Mouse (Mus musculus) spleen, postnatal 36 days (tissue): Measurements from ENCODE around the gene Gna11.

Experiments used
- DNase-seq, 2 experiments: peaks; one replicate each; pipeline ENCODE4 v3.0.0; 2022; ENCODE audit warnings: low spot score in 2 of 2, mixed read lengths in 1 of 2

Gna11 gene

DNA sequence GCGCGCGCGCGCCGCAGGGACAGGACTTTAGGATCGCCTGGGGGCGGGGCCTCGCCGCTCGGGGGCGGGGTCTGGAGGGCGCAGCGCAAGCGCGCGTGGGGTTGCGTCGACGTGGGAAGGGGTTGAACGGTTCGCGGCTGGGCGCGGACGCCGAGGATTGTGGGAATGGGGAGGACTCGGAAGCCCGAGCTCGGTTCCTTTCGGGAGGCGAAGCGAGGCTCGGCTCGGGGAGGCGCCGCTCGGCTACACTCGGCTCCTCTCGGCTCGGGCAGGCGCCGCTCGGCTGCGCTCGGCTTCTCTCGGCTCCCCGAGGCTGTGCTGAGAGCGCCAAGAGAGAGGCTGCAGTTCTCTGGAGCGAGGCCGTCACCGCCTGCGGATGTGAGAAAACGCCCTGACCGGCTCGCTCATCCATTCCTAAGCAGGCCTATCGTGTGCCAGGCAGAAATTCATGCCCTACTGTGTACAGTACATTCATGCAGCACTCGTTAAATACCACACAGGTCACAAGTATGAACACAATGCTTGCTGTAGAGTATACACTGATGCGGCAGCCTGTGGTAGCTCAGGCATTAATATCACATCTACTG lies at the start of gene Gna11:
Gna11 (minus strand) TSS at position 30 of the 587 bp plus-strand sequence.
- DNase-seq = peak; percentile 99 to 100

GRCm38 (mm10) chr10:81593935-81594334 lies 48.9 kb upstream of the Gna11 start:
- no peak for DNase-seq

- DNase-seq = no peak
These were observed 48.2 kb upstream of the Gna11 start for GRCm38 (mm10) chr10:81593223-81593622.

DNA sequence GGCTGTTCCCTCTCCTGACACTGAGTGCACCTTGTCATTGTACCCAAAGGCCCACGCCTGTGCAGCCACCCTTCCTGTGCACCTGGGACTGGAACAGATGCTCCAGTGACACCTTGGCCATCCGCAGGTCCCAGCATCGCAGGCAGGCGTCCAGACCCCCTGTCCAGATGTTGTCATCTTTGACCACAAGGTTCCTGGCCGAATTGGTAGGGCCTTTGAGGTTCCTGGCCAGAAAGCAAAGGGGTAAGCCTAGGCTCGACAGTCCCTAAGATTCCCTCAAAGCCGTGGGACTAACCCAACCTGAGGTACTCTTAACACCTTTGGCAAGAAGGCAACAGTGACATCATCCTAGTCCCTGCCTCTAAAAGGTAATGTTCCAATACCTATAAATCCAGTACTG lies 47.6 kb upstream of the Gna11 start:
- no peak for DNase-seq

DNA sequence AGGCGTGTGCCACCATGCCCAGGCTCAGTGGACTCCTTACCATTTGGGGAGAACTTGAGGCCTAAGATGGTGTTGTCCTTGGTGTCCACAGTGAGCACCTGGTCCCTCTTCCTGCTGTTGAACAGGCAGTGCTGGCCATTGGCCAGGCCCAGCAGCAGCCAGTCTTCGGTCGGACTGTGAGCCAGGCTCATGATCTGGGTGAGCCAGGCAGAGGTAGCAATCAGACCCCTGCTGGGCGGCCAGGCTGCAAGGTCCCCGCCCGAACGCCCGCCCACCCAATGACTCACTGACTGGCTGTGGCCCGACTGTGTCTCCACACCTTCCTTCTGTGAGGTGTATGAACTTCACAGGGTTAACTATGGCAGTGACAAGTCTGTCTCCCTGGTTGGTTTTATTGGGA lies 46.9 kb upstream of the Gna11 start:
- no peak for DNase-seq

DNA sequence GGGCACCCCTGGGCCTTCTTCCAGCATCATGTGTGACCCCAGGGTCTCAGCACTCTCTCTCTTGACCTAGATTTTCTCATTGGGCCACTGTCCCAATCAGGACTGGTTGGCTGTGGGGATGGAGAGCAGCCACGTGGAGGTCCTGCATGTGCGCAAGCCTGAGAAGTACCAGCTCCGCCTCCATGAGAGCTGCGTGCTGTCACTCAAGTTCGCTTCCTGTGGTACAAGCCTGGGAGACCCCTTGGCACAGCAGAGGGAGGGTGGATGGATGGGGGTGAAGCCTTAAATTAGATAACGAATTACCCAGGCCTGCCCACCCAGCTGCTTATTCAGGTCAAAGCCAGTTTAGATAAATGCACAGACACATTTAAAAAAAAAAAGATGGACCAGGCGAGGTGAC lies 43.7 kb upstream of the Gna11 start:
- no peak for DNase-seq

- no peak for DNase-seq
These were observed 38.4 kb upstream of the Gna11 start for GRCm38 (mm10) chr10:81583347-81583746.

- DNase-seq = peak in 1 of 2 experiments; percentile 41
These were observed 35.6 kb upstream of the Gna11 start for GRCm38 (mm10) chr10:81580441-81581070.

- no peak for DNase-seq
These were observed 35.0 kb upstream of the Gna11 start for GRCm38 (mm10) chr10:81579967-81580366.

DNA sequence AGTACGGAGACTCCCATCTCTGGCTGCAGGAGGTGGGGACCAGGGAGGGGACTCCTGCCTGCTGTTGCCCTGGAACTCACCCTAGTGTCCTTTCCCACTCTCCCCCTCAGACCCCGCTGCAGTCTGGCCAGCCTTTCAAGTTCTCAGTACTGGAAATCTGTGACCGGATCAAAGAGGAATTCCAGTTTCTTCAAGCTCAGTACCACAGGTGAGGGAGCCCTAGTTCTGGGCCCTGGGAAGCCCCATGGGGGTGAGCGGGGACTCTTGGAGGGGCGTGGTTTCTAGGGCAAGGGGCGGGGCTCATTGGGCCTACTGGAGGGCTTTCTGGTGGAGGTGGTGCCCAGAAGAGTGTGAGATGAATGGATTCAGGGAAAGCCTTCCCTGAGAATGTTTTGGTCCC lies 30.7 kb upstream of the Gna11 start:
- DNase-seq = peak in 1 of 2 experiments; percentile 46

DNA sequence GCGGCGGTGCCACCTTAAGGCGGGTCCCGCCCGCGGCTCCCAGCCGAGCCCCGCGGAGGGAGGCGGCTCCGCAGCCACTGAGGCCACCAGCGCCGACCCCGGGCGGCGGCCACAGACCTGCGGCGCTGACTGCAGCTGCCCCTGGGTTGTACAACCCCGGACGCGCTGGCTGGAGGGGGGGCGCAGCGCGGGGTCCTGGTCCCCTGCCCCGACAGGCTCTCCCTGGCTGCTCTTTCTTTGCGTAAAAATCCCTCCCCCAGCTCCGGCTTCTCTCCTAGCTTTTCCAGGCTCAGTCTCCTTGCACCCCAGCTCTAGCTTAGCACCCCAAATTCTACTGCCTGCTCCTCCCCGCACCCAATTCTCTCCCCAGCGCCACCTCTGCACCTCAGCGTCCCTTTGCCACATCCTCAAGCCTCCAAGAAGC lies 30.2 kb upstream of the Gna11 start:
- no peak for DNase-seq

DNA sequence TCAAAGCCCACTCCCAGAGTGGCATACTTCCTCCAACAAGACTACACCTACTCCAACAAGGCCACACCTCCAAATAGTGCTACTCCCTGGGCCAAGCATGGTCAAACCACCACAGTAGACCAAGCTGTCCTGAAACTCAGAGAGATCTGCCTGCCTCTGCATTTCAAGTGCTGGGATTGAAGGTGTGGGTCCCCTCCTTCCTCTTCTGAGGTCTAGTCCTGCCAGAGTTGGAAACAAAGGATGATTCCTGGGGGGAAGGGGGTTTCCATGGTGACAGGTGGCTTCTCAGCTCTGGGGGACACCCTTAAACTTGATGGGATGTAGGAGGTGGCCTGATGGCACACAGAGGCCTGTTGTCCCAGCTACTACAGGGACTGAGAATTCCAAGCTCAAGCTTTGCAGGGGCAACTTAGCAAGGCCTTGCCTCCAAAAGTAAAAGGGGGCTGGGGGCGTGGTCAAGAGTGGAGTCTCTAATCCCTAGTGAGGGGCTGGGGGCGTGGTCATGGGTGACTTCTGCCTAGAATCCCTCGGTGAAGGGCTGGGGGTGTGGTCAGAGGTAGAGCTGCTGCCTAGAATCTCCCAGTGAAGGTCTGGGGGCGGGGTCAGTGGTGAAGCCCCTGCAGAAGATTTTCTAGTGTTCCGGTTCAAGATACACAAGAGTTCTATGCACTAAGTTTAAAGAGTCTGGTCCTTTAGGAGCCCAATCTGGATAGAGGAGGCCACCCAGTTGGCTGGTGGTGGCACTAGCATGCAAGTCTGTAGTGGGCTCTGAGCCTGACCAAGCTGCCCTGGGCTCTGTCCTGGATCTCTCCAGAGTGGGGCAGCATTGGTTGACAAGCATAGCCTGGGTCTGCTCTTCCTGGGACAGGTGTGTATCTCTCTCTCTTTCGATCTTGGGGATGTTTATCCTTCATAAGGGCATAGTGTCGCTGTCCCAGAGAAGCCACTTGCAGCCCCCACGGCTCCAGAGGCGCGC lies 29.4 kb upstream of the Gna11 start, which contains the start of gene Tle2:
Tle2 (plus strand) TSS at position 481 of the 976 bp plus-strand sequence.
- DNase-seq = no peak

GRCm38 (mm10) chr10:81572975-81573374 lies 28.0 kb upstream of the Gna11 start:
- no peak for DNase-seq

- DNase-seq = no peak
These were observed 27.2 kb upstream of the Gna11 start for GRCm38 (mm10) chr10:81572133-81572671.

DNA sequence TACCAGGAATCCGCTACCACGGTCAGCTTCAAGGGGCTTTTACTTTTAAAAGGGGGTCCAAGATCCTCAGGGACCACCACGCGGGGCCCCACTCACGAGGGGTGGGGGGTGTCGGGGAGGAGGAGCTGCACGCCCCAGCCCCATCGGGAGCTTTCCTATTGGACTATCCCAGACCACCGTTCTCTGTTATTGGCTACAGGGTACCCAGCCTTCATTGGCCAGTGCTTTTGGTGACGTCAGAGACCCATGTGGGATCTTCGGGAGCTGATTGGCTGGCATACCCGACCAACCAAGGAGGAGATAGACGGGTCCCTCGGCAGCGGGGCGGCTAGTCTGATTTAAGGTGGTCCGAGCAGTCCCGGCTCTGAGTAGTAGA lies 26.5 kb upstream of the Gna11 start:
- DNase-seq = peak; percentile 96 to 97

DNA sequence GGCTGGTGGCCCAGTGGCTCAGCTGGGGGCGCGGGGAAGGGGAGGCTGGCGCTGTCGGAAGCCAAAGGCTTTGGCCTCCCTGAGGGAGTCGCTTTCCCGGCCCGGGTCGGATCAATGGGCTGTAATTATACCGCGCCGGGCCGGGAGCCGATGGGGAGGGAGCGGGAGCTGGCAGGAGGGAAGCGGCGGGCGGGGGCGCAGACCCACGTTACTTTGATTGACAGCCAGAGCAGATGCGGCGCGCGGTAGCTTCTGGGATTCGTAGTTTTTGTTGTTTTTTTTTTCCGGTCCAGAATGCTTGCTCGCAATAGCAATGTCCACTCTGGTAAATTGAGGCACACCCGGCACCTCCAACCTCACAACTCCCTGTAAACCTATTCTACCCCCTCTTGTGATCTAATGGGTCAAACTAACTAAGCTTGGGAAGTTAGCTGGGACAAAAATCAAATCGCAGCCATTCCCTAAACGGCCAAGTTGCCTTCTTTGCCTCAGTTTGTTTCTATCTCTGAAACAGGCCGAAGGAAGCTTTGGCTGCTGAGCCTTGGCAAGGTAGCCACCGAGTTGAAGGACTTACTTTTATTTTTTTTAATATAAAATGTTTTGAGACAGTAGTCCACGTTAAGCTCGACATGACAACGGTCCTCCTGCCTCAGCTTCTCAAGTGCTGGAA lies 26.0 kb upstream of the Gna11 start:
- DNase-seq = peak; percentile 80 to 81

DNA sequence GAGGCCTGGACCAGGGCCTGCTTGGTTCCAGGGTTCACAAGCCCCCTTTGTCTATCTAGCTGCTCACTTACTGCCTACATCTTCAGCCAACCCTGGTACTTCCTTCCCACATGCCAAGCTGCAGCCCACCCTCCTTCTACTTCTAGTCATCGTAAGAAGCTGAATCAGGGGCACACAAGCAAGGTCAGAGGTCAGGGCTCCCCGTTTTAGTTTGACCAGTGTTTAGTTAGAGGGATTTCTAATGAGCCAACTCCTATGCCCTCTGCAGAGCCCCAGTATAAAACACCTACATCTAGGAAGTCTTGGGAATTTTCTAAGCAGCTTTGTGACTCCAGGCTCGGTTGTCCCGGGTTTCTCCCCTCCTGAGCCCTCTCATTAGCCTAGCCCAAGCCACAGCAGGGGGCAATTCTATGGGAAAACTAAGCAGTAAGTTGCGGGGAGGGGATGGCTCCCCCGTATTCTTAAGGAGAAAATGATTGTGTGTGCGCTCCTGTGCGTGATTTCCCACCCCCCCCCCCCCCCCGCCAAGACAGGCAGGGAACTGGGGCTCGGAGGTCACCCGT lies 25.3 kb upstream of the Gna11 start:
- DNase-seq = no peak

DNA sequence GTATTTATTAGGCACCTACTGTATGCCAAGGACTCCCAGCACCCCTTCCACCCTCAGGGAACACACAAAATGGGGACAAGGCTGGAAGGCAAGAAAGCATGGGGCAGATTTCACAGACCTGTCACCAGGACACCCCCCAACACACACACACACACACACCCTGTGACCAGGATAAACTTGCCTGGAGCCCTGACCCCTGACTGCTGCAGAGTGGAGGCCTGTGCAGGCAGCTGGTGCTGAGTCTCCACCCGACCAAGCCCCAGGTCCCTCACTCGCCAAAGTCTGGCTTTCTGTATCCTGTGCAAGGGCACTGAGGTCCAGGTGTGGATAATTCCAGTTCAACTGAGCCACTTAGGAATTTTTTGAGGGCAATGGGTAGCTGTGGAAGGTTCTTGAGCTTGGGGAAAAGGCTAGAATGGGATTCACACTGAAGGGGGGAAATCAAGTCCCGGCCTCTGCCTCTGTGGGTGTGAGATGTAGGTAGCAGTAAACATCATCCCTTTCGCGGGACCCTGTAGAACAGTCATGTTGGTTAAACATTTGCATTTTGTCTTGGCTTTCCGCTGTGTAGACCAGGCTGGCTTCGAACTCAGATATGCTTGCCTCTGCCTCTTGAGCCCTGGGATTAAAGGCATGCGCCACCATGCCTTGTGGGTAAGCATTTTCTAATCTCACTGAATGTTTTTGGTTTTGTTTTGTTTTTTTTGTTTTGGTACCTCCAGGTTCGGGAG lies 24.7 kb upstream of the Gna11 start:
- no peak for DNase-seq

DNA sequence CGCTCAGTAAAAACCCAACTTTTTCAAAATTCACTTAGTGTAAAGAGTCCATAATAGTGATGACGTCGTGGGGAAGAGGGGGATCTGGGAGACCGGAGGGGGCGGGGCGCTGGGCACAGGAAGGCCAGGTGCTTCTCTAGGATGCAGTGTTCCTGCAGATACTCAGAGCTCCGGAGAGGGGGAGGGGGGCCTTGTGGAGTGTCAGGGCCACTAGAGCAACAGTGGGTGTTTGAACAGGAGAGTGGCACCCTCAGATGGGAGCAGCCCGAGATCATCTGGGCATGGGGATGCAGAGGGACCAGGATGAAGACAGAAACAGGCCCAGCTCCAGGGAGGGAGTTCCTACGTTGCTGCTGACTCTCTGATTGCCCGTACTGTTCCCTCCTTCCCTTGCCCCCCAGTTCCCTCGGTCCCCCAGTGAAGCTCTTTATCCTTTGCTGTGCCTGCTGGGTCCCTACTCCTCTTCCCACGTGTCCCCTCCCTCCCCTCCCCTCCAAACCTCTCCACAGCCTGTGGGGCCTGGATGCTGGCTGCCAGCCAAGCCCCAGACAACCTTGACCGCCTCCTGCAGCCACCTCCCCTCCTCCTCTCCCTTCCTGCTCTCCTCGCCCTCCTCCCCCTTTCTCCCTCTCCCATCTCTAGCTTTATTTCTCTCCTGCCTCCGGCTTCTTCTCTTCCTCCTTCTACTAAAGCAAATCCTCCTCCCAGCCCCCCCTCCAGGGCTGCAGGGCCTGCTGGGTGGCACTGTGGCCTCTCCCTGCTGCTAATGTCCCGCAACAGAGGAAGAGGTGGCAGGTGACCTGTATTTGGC lies 23.6 kb upstream of the Gna11 start:
- no peak for DNase-seq
